Mouse (Mus musculus) gastrocnemius, postnatal 4 days (tissue): ENCODE results near the gene Adgrl2. TPM values are rescaled to one million over a fixed set of nuclear protein-coding genes. Genes with fewer than 3 reads are reported as not detected.

ENCODE experiments used
- DNase-seq, 2 experiments: peaks; one replicate each; pipeline ENCODE4 v3.0.0; 2021 to 2022; ENCODE audit warnings: low spot score in 2 of 2, mixed read lengths in 2 of 2
- total RNA-seq, 2 experiments: library from RNA; stranded (reverse); gene quantifications; 2 replicates each; pipeline ENCODE4 v1.2.3; 2021

The Adgrl2 gene
- total RNA-seq, 2 experiments from 2014 or later = 89.2 to 101 TPM

DNA sequence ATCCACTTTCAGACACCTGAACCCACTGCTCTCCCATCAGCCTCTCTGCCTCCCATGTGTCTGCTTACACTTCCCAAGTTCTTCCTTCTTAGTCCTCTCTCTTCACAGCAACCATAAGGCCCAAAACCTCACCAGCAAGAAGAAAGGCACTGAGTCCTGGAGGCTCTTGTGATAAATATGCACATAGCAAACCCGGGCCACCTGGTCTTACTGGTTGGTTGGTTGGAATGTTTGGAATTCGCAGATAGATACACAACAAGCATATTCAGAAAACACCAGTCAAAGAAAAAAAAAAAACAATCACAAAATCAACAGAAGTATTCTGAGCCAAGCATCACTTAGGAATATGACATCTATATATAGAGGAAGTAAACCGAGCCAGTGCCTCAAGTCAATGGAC, 64.0 kb downstream of the Adgrl2 start:
- DNase-seq = no peak

DNA sequence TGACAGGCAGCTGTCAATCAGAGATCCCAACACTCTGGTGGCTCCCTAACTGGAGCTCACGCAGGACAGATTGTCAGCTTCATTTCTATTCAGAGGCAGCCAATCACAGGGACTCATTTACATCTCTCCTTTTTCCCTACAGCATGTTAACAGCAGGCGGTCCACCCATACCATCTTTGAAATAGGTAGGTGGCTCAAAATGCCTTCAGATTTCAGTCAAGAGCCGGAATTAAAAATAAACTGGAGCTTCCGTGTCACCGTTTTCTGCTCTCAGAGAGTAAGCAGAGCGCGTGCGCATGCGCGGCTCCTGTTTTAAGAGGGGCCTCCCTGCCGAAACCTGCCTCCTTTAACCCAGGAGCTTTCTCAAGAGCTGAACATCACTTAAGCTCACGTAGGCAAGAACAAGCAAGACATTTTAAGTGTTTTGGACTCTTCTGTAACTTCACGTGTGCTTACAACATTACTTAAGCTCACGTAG, 67.7 kb downstream of the Adgrl2 start:
- DNase-seq = no peak

DNA sequence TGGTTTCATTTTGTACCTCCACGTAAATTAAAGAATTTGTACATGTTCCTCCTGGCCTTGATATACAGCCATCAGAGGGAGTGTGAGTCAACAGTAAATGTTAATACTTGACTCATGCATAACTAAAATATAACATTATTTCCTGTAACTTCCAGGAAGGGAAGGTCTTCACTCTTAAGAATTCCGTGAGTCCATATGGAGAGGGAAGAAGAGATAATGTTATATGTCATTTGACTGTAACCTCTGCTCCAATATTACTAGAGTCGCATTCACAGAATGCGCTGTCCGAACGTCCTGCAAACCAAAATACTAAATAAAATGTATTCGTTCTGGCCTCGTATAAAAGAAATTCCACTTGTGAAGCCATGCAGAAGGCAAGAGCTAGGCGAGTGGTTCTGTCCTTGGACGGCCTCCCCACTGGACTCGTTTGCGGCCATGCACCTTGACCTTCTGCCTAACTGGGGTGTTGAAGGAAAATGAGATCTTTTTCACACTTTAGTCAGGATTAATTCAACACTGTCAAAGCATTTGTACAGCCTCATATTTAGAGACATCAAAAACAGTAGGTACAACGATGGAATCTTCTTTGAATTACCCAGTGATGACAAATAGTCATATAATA, 68.3 kb downstream of the Adgrl2 start:
- DNase-seq = no peak

GRCm38 (mm10) chr3:148920881-148921280, 69.5 kb downstream of the Adgrl2 start:
- DNase-seq = no peak

GRCm38 (mm10) chr3:148918425-148918824, 71.9 kb downstream of the Adgrl2 start:
- DNase-seq = no peak

DNA sequence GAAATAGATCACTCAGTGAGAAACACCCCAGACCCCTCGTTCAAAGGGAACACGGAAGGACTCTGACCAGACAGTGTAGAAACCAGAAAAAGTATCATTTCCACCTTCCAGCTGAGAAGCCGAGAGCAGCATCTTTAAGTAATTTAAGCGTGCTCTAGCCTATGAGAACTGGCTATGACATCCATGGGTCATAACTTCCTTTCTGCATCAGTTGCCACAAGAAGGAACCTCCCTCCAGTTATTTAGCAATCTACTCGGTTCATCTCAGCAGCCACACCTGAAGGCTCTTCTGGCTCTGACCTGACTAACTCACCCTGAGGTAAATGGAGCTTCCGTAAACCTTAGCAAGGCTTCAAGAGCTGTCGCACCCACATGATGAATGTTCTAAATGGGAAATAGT, 72.5 kb downstream of the Adgrl2 start:
- no peak for DNase-seq

GRCm38 (mm10) chr3:148916226-148916625, 74.1 kb downstream of the Adgrl2 start:
- no peak for DNase-seq

GRCm38 (mm10) chr3:148912944-148913684, 77.2 kb downstream of the Adgrl2 start:
- DNase-seq = no peak

DNA sequence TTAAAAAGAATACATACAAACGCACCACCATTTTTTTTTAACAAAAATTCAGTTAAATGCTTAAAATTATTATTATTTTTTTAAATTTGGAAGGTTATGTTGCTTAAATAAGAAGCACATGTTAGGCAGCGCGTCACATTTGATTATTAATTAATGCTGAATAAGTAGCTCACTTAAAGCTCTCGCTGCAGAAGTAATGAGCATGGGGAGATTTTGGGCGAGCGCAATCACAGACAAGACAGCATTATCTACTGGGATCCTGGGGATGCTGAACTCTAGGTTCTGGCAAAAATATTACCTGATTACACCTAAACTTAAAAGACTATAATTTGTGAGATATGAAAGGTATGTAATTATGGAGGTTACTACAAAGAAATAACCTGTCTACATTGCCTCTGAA, 77.8 kb downstream of the Adgrl2 start:
- no peak for DNase-seq

DNA sequence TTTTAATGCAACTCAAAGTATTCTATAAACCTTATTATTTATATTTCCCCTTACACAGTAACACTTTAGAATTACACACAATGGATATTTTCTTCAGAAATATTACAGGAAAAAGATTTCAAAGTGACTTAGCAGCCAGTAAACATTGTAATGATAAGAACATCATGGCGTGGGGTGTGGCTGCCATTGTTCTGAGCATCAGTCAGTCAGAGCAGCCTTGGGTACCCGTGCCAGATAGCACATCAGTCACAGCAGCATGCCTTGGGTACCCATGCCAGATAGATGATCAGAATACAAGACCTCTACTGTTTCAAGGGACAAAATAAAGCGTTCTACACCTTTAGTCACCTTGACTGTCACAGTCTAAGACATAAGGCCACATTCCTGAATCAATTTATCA, 82.5 kb downstream of the Adgrl2 start:
- DNase-seq = no peak

- DNase-seq = no peak
These were observed 83.2 kb downstream of the Adgrl2 start for GRCm38 (mm10) chr3:148907024-148907778.

DNA sequence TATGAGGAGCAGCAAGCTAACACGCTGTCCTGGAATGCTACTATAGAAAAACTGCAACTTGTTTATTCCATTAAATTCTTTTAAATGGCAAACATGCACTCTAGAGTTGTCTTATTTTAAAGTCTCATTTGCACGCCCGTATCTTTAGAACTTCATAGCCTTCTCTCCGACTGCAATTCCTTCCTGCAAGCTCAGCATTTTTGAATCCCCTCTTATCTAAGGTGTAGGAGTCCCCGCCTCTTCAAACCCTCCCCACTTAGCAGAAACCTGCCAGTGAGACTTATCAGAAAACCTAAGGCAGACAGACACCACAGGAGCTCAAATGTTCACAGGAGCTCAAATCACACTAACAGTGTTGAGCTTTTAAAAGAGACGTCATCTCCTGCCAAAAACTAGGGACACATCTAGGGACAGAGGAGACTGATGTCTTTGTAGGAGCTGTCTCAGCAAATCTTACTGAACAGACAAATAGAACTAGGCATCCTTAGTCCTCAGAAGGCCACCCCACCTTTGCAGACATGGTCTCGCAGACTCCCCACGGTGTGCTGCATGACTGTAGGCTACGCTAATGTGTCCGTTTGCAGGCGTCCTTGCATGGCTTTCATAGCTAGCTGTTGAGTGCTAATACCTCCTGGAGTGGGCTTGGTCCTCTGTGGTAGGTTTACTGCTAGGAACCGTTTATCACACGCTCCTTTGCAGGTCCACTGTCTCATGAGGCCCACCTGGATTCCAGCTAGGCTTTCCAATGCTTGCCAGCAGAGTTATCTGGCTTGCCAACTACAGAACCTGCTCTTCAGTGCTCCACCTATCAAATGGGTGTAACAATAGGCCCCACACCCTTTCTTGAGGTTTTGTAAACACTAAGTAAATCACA, 84.2 kb downstream of the Adgrl2 start:
- no peak for DNase-seq

DNA sequence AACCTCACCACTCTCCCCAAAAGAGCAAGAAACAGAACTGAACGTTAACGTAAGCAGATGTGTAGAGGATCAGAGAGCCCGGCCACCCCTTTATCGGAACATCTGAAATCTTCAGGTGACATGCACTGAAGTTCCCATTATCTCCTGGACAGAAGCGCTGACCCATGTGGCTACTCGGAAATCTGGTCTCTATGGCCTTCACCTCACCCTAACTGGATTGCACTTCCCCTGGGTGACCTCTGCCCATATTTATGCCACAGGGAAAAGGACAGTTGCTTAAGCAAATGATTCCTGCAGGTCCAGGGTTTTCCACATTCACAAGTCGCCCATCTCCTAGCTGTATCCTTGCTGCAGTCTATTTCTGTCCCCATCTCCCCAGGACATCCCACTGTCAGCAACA, 84.9 kb downstream of the Adgrl2 start:
- DNase-seq = no peak

GRCm38 (mm10) chr3:148899857-148900256, 90.5 kb downstream of the Adgrl2 start:
- no peak for DNase-seq

DNA sequence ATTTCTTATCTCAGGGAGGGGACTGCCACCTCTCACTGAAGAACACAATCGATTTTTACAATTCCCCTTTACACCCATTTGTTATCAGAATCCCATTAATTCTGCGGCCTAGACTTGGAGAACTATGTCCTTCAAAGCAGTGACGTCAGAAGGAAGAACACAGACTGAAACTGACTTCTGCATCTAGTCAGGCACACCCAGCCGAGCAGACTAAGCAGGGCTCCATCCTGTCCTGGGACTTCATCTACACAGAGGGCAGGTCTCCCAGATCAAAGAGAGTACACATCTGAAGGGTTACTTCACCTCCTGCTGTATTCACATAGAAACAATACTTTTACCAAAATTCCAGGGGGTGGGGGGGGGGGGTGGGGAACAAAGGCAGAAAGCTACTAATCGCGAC, 90.9 kb downstream of the Adgrl2 start:
- no peak for DNase-seq

- DNase-seq = no peak
These were observed 91.7 kb downstream of the Adgrl2 start for GRCm38 (mm10) chr3:148898535-148899250.

DNA sequence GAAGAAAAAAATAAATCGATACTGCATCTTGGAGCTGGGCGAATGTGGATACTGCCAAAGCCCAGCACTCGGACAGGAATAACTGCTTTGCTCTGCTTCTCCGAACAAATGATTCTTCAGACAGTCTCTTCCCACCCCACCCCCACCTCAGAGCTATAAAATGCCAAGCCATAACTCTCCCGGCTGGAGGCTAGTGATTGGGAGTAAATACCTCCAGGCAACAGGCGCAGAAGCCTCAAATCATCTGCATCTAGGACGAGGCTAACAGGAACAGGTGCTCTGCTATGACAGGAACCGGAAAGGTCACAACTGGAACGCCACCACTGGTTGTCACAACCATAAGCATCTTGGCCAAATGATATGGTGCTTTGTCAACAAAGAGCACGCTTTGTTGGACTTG, 94.1 kb downstream of the Adgrl2 start:
- no peak for DNase-seq

GRCm38 (mm10) chr3:148895396-148896109, 94.8 kb downstream of the Adgrl2 start:
- DNase-seq = no peak

DNA sequence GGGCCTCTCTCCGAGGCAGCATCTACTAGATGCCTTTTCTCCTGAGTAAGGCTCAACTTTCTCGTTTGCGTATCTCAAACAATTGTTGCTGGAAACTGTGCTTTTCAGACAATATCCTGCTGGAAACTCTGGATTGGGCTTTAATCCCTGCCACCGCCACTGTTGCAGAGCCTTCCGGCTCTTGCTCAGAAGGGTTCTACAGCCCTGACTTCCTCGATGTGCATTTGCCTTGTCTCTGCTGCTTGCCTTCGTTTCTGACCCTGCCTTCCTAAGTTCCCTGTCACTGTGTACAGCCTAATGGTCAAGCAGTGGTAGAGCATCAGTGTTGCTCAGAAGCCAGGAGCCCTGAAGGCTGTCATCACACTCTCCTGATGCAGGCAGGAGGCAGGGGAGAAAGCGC, 95.5 kb downstream of the Adgrl2 start:
- no peak for DNase-seq

GRCm38 (mm10) chr3:148887902-148888301, 102.5 kb downstream of the Adgrl2 start:
- DNase-seq = no peak
